Mouse (Mus musculus): Measurements from ENCODE around the gene Adamts8. TPM values are rescaled to one million over a fixed set of nuclear protein-coding genes. Genes with fewer than 3 reads are reported as not detected.

Gene Adamts8
- polyA plus RNA-seq, 1 experiment = not detected

DNA sequence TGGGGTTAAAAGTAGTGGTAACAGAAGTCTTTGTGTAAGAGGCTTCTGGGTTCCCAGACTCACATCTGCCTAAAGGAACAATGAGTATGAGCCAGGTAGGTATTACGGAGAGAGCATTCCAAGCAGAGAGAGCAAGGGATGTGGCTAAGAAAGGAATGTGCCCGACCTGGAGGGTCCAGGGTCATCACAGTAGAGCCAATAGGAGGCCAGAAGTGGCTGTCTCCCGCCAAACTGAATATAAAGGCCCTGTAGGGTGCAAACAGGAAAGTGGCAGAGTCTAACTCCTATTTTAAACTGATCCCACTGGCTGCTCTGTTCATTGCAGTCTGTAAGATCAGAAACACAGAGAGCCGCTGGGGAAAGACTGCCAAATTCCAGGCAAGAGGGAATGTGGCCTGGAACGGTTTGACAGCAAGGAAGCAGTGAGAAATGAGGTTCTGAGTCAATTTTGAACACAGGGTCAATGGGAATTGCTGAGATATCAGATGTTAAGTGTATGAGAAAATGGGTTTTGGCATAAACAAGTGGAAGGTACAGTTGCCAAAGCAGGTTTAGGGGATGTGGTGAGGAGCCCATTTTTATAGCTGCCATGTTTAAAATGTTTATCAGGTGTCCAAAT is 34.6 kb upstream of the Adamts8 start:
- Histone ChIP-seq H3K4me1 (ENCODE audit: control insufficient read depth) (no peaks in the 10 kb centered on the region), H3K27me3 (ENCODE audit: control insufficient read depth) (no peaks in the 10 kb centered on the region), H3K36me3 (ENCODE audit: control insufficient read depth) (no peaks in the 10 kb centered on the region), H3K4me3 (replicated peaks) (no peak overlapping the region), H3K9me3 (ENCODE audit: control insufficient read depth, low read length) (no peaks in the 10 kb centered on the region)
- TF ChIP-seq TAL1 (IDR thresholded peaks at IDR 0.05; ENCODE audit: low read length) (no peak), GATA1 (IDR thresholded peaks at IDR 0.05; ENCODE audit: low read length) (no peak)

DNA sequence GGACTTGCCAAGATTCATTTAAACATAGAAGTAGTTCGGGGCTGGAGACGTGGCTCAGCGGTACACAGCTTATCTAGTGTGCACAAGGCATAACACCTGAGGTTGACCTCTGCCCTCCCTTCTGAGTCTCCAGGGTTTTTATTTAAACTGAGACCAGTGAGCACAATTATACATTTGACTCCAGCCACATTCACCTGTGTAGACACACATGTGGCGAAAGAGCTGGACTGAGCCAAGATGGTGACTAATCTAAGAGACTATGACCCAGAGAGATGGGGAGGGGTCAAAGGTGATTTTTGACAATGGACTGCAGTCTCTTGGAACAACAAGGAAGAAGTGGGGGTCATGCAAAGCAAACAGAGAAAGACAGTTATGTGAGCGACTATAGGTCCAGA is 34.1 kb upstream of the Adamts8 start:
- Histone ChIP-seq H3K9me3 (ENCODE audit: control insufficient read depth, low read length) (no peaks in the 10 kb centered on the region), H3K4me3 (replicated peaks) (no peak overlapping the region), H3K4me1 (ENCODE audit: control insufficient read depth) (no peaks in the 10 kb centered on the region), H3K36me3 (ENCODE audit: control insufficient read depth) (no peaks in the 10 kb centered on the region), H3K27me3 (ENCODE audit: control insufficient read depth) (no peaks in the 10 kb centered on the region)
- TF ChIP-seq GATA1 (IDR thresholded peaks at IDR 0.05; ENCODE audit: low read length) (no peak), TAL1 (IDR thresholded peaks at IDR 0.05; ENCODE audit: low read length) (no peak)

DNA sequence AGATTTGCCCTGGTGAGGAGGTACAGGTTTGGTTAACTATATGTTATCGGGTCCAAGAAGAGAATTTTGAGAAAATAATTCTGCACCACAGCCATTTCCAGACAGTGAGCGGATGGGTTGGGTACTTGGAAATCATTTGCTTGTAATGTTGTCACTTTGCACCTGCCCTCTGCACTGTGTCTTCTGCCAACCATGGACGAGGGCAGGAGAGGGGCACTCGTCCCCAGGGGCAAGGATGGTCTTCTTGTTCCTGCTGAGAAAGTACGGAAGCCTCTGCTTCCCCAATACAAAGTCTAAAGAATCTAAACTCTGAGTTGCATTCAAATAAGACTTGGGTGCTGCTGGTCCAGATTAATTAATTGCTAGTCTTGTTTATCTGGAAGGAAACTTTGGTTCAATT is 33.4 kb upstream of the Adamts8 start:
- TF ChIP-seq GATA1 (IDR thresholded peaks at IDR 0.05; ENCODE audit: low read length) = no peak
- no peak for TF ChIP-seq TAL1 (IDR thresholded peaks at IDR 0.05; ENCODE audit: low read length)
- Histone ChIP-seq H3K27me3 (ENCODE audit: control insufficient read depth) (no peaks in the 10 kb centered on the region), H3K4me1 (ENCODE audit: control insufficient read depth) (no peaks in the 10 kb centered on the region), H3K36me3 (ENCODE audit: control insufficient read depth) (no peaks in the 10 kb centered on the region), H3K9me3 (ENCODE audit: control insufficient read depth, low read length) (no peaks in the 10 kb centered on the region), H3K4me3 (replicated peaks) (no peak overlapping the region)

DNA sequence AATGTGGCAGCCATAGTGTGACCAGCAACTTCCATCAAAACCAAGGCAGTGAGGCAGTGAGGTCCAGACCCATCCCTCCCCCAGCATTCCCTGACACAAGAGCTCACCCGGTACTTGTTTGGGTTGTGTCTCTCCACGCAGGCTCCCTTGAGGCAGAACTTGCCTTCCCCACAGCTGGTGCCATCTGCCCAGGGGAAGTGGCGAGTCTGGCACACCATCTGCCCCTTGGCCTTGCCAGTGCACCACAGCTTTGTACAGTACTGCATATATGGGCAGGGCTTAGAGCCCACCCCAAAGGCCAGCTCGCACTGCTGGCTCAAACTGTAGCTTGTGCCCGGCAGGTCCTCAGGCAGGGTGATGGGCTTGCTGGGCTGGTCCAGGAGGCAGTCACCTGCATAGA is 31.9 kb upstream of the Adamts8 start:
- no peaks in the 10 kb centered on the region for H3K27me3 ChIP-seq (ENCODE audit: control insufficient read depth)
- H3K4me1 ChIP-seq (ENCODE audit: control insufficient read depth) = no peaks in the 10 kb centered on the region
- no peaks in the 10 kb centered on the region for H3K36me3 ChIP-seq (ENCODE audit: control insufficient read depth)
- H3K9me3 ChIP-seq (ENCODE audit: control insufficient read depth, low read length) = no peaks in the 10 kb centered on the region
- no peak for TF ChIP-seq TAL1 (IDR thresholded peaks at IDR 0.05; ENCODE audit: low read length)
- TF ChIP-seq GATA1 (IDR thresholded peaks at IDR 0.05; ENCODE audit: low read length) = no peak
- no peak overlapping the region for H3K4me3 ChIP-seq (replicated peaks)

DNA sequence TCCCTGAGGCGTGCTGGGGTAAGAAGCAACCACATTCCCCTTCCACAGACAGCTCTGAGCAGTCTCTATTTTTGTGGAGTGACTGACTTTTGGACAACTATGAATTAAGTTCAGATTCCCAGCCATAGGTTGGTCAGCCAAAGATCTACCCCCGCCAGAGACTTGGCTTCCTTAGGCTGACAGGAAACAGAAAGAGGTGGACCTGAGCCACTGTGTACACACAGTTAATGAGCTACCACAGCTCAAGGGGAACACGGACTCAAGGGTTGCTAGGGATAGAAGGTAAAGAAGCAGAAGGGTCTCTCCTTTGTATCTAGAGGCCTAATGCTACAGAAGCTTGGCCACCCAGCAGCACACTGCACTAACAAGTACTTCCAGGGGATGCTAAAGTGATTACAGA is 30.2 kb upstream of the Adamts8 start:
- Histone ChIP-seq H3K36me3 (ENCODE audit: control insufficient read depth) (no peaks in the 10 kb centered on the region), H3K9me3 (ENCODE audit: control insufficient read depth, low read length) (no peaks in the 10 kb centered on the region), H3K4me1 (ENCODE audit: control insufficient read depth) (no peaks in the 10 kb centered on the region), H3K4me3 (replicated peaks) (no peak overlapping the region), H3K27me3 (ENCODE audit: control insufficient read depth) (no peaks in the 10 kb centered on the region)
- TF ChIP-seq TAL1 (IDR thresholded peaks at IDR 0.05; ENCODE audit: low read length) (no peak), GATA1 (IDR thresholded peaks at IDR 0.05; ENCODE audit: low read length) (no peak)

DNA sequence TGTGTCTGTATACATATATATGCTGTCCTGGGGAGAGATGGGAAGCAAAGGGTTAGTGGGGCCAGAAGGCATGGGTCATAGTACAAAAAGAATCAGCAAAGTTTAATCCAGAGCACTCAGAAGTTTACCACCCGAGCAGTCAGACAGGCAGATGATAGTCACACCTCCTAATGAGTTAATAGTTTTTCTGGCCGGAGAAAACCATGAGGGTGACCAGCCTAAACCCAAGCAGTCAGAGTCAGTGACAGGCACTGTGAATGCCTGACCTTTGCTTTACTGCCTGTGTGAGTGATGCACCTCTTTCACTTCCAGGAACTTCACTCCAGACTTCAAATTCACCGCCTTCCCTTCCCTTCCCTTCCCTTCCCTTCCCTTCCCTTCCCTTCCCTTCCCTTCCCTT is 28.9 kb upstream of the Adamts8 start:
- Histone ChIP-seq H3K4me1 (ENCODE audit: control insufficient read depth) (no peaks in the 10 kb centered on the region), H3K27me3 (ENCODE audit: control insufficient read depth) (no peaks in the 10 kb centered on the region), H3K36me3 (ENCODE audit: control insufficient read depth) (no peaks in the 10 kb centered on the region), H3K9me3 (ENCODE audit: control insufficient read depth, low read length) (no peaks in the 10 kb centered on the region), H3K4me3 (replicated peaks) (no peak overlapping the region)
- no peak for TF ChIP-seq GATA1 (IDR thresholded peaks at IDR 0.05; ENCODE audit: low read length)
- no peak for TF ChIP-seq TAL1 (IDR thresholded peaks at IDR 0.05; ENCODE audit: low read length)

DNA sequence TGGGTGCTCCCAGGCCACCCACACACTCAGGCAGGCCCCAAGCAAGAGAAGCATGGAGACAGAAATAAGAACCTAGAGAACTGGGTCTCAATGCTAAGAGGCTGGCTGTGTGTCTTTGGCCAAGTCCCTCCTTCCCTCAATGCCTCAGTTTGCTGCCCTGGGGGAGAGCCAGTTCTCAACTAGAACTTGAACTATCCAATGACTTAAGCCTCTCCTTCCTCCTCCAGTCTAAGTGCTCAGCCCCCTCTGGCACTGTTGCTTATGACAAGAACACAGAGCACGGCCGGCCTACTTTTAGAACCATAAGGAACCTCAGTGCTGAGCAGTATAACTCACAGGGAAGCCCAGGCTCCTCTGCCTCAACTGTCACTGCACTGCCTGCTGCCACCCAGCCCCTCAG is 28.1 kb upstream of the Adamts8 start:
- Histone ChIP-seq H3K4me1 (ENCODE audit: control insufficient read depth) (no peaks in the 10 kb centered on the region), H3K4me3 (replicated peaks) (no peak overlapping the region), H3K9me3 (ENCODE audit: control insufficient read depth, low read length) (no peaks in the 10 kb centered on the region), H3K36me3 (ENCODE audit: control insufficient read depth) (no peaks in the 10 kb centered on the region), H3K27me3 (ENCODE audit: control insufficient read depth) (no peaks in the 10 kb centered on the region)
- TF ChIP-seq GATA1 (IDR thresholded peaks at IDR 0.05; ENCODE audit: low read length) (no peak), TAL1 (IDR thresholded peaks at IDR 0.05; ENCODE audit: low read length) (no peak)

DNA sequence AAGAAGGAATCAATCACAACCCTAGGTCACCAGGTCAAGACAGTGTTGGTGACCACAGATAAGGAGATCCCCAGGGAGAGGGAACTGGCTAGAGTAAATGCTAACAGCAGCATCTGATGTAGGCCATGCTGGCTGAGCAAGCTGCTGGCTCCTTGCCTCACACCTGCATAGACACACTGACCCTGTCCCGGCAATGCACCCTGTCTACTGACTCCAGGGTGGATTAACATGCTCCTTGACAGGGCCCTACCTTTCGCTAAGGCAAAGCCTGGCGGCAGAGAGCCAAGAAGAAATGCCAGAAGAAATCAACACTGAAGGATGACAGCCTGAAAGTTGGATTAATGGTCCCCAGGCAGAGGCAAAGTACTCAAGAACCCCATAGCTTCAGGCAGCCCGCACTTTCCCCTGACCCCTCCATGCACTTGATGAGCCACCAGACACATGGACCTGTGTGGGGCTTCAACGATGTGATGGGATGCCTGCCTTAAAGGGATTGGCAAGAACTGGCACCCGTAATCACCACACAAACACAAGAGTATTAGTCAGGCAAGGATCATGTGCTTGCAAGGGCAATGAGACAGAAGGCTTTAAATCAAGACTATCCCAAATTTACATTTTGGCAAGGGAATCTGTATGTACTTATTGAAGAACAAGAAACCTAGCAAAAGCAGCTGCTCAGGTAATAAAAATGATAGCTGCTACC is 25.9 kb upstream of the Adamts8 start:
- no peaks in the 10 kb centered on the region for H3K9me3 ChIP-seq (ENCODE audit: control insufficient read depth, low read length)
- TF ChIP-seq TAL1 (IDR thresholded peaks at IDR 0.05; ENCODE audit: low read length) (no peak), GATA1 (IDR thresholded peaks at IDR 0.05; ENCODE audit: low read length) (no peak)
- H3K27me3 ChIP-seq (ENCODE audit: control insufficient read depth) = peaks cover 7% of the 10 kb centered on the region
- no peak overlapping the region for H3K4me3 ChIP-seq (replicated peaks)
- no peaks in the 10 kb centered on the region for H3K36me3 ChIP-seq (ENCODE audit: control insufficient read depth)
- H3K4me1 ChIP-seq (ENCODE audit: control insufficient read depth) = no peaks in the 10 kb centered on the region

DNA sequence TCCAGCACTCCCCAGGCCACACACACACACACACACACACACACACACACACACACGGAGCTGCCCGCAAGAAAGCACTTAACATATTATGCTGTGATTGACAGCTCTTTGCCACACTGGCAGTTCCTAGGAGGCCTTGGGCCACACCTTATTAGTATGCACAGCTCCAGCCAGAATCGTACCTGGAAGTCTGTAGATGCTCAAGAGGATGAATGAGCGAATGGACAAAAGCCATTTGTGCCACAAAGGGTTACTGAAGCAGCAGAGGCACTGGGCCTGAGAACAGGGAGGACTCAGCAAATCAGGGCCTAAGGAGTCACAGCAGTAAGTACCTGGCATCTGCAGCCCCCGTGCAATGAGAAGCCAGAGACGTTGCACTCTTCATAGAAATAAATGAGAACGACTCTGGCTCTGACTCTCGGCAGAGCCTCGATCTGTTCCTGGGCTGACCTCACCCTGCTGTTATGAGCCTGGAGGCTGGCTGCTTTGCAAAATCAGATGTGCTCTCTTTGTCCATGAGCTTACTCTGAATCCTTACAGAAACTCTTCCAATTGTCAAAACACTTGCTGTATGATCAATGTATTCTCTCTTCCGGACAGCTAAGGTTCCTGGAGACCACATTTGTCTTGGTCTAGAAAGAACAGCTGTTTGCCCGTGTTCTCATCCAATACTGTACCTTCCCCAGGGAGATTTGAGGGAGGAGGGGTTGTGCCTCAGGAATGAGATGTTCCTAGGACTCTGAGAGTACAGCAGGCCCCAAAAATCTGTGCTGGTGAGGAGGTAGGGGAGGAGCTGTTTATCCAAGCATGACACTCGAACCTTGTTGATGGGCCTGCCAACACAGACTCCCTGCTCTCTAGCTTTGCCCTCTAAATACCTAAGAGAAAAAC is 23.7 kb upstream of the Adamts8 start:
- no peak for TF ChIP-seq GATA1 (IDR thresholded peaks at IDR 0.05; ENCODE audit: low read length)
- TF ChIP-seq TAL1 (IDR thresholded peaks at IDR 0.05; ENCODE audit: low read length) = no peak
- no peaks in the 10 kb centered on the region for H3K9me3 ChIP-seq (ENCODE audit: control insufficient read depth, low read length)
- no peak overlapping the region for H3K4me3 ChIP-seq (replicated peaks)
- no peaks in the 10 kb centered on the region for H3K36me3 ChIP-seq (ENCODE audit: control insufficient read depth)
- no peaks in the 10 kb centered on the region for H3K4me1 ChIP-seq (ENCODE audit: control insufficient read depth)
- peaks cover 27% of the 10 kb centered on the region for H3K27me3 ChIP-seq (ENCODE audit: control insufficient read depth)
